Mouse (Mus musculus) cerebellum, postnatal 4 days (tissue): ENCODE data around the gene Cdca7l.
"Not testable (repeated sequence)": the region's sequence is repeated elsewhere in the genome, so short reads cannot be mapped to it uniquely, and the experiment has no call there.

ENCODE experiments used
- DNase-seq, 2 experiments: peaks; one replicate each; pipeline ENCODE4 v3.0.0; 2022; ENCODE audit warnings: low spot score in 2 of 2, mixed read lengths in 1 of 2

Gene Cdca7l

GRCm38 (mm10) chr12:117803989-117804388 lies at the start of gene Cdca7l:
Gene Cdca7l (plus strand): TSS chr12:117804289.
- not testable (repeated sequence) for DNase-seq

- DNase-seq, result no peak
Measured at GRCm38 (mm10) chr12:117756010-117756409, 48.1 kb upstream of the Cdca7l start.

- no peak for DNase-seq
Measured at GRCm38 (mm10) chr12:117760373-117760772, 43.7 kb upstream of the Cdca7l start.

GRCm38 (mm10) chr12:117760846-117761245 lies 43.2 kb upstream of the Cdca7l start:
- DNase-seq, result no peak

- no peak for DNase-seq
Measured at GRCm38 (mm10) chr12:117761698-117762097, 42.4 kb upstream of the Cdca7l start.

- no peak for DNase-seq
Measured at GRCm38 (mm10) chr12:117763247-117763646, 40.8 kb upstream of the Cdca7l start.

- peak; percentile 49 to 77 for DNase-seq
Measured at GRCm38 (mm10) chr12:117764839-117765238, 39.2 kb upstream of the Cdca7l start.

GRCm38 (mm10) chr12:117769113-117769512 lies 35.0 kb upstream of the Cdca7l start:
- DNase-seq, result peak; percentile 66 to 82

- no peak for DNase-seq
Measured at GRCm38 (mm10) chr12:117770211-117770610, 33.9 kb upstream of the Cdca7l start.

- no peak for DNase-seq
Measured at GRCm38 (mm10) chr12:117771156-117771555, 32.9 kb upstream of the Cdca7l start.

- peak; percentile 67 to 80 for DNase-seq
Measured at GRCm38 (mm10) chr12:117772638-117773037, 31.5 kb upstream of the Cdca7l start.

- no peak for DNase-seq
Measured at GRCm38 (mm10) chr12:117776841-117777240, 27.2 kb upstream of the Cdca7l start.

GRCm38 (mm10) chr12:117781360-117781759 lies 22.7 kb upstream of the Cdca7l start:
- DNase-seq, result no peak

- DNase-seq, result no peak
Measured at GRCm38 (mm10) chr12:117783426-117783825, 20.7 kb upstream of the Cdca7l start.

GRCm38 (mm10) chr12:117786621-117787020 lies 17.5 kb upstream of the Cdca7l start:
- DNase-seq, result no peak

- no peak for DNase-seq
Measured at GRCm38 (mm10) chr12:117788513-117789011, 15.5 kb upstream of the Cdca7l start.

GRCm38 (mm10) chr12:117789017-117789416 lies 15.1 kb upstream of the Cdca7l start:
- no peak for DNase-seq

GRCm38 (mm10) chr12:117795303-117795702 lies 8.8 kb upstream of the Cdca7l start:
- no peak for DNase-seq

- no peak for DNase-seq
Measured at GRCm38 (mm10) chr12:117805576-117805975, 1.5 kb downstream of the Cdca7l start.

- DNase-seq, result no peak
Measured at GRCm38 (mm10) chr12:117806007-117806451, 1.9 kb downstream of the Cdca7l start.

- DNase-seq, result no peak
Measured at GRCm38 (mm10) chr12:117806470-117806869, 2.4 kb downstream of the Cdca7l start.

- DNase-seq, result no peak
Measured at GRCm38 (mm10) chr12:117807637-117808036, 3.5 kb downstream of the Cdca7l start.

GRCm38 (mm10) chr12:117808355-117809326 lies 4.6 kb downstream of the Cdca7l start:
- DNase-seq, result no peak
